Mouse (Mus musculus) cortical plate, adult 2 months (tissue): Measurements from ENCODE around the gene Lipe. TPM values are rescaled to one million over a fixed set of nuclear protein-coding genes. Genes with fewer than 3 reads are reported as not detected.
A peak's percentile ranks its signal among the peaks of the same experiment; 100 is the strongest.

Experiments
- H3K27ac ChIP-seq: fragments of 200-500 bp; 2 replicates; pipeline ENCODE4 v1.5.1; 2012; ENCODE audit warnings: low read length, control low read depth, inconsistent platforms; ENCODE audit not compliant: insufficient read depth
- H3K4me1 ChIP-seq: fragments of 200-500 bp; 2 replicates; pipeline ENCODE4 v1.6.1; 2011; ENCODE audit warnings: low read length; ENCODE audit not compliant: control insufficient read depth, insufficient read depth
- H3K4me3 ChIP-seq: fragments of 200-500 bp; 2 replicates; pipeline ENCODE4 v1.5.1; 2011; ENCODE audit warnings: mild to moderate bottlenecking, low read length, control low read depth; ENCODE audit not compliant: insufficient read depth
- CTCF ChIP-seq: fragments of 200-500 bp; IDR thresholded peaks from 2 replicates; pipeline ENCODE4 v1.5.1; 2011; ENCODE audit warnings: mild to moderate bottlenecking, control low read depth, low read length; ENCODE audit not compliant: insufficient read depth; ENCODE audit errors: extremely low read depth
- POLR2A ChIP-seq: fragments of 200-500 bp; IDR thresholded peaks from 2 replicates; pipeline ENCODE4 v1.6.1; 2011; ENCODE audit warnings: mild to moderate bottlenecking, low read length, control low read depth; ENCODE audit not compliant: insufficient read depth; ENCODE audit errors: extremely low read depth
- polyA plus RNA-seq: library from polyadenylated mRNA; depleted of rRNA; stranded (reverse); fragments of >200 nt; gene quantifications from 2 replicates; pipeline ENCODE4 v1.2.3, GENCODE M21; 2012

Gene Lipe
- polyA plus RNA-seq, 1 experiment, result 9.1 TPM

DNA sequence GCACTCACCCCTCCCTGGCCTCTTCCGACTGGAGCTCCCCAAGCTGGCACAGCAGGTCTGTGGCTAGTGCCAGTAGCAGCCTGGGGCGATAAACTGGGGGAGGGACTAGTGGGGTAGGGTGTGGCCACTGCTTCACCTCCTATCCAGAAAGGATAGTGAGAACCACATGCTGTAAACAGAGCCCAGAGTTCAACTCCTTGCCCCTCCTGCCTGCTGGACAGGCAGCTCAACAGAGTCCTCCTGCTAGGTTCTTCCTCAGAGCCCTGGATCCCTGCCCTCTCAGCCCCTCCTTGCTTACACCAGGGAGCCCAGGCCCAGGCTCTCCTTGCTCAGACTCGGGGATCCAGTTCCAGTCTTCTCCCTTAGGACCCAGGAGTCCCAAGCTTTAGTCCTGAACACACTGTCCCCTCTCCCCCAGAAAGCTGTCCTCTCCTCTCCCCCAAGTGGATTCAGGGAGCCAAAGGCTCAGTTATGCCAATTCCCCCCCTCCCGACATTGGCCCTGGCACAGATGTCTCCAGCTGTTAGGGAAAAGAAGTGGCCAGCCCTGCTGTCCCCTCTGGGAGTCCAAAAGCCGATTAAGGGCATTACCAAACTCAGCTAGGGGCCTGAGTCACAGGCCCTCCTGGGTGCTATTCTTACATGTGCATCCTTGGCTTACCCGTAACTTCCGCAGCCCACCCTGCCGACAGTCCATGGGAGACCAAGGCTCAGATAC lies 8.3 kb downstream of the Lipe start:
- H3K4me3 ChIP-seq, result no peak overlapping the region
- peaks cover 8% of the 10 kb centered on the region for H3K4me1 ChIP-seq
- TF ChIP-seq POLR2A, result no peak
- TF ChIP-seq CTCF, result no peak
- peak overlapping the region; percentile 72 for H3K27ac ChIP-seq

GRCm38 (mm10) chr7:25388916-25389315 lies 9.6 kb downstream of the Lipe start:
- Histone ChIP-seq H3K4me1 (peaks cover 7% of the 10 kb centered on the region), H3K27ac (no peak overlapping the region), H3K4me3 (no peak overlapping the region)
- TF ChIP-seq POLR2A (no peak), CTCF (no peak)

DNA sequence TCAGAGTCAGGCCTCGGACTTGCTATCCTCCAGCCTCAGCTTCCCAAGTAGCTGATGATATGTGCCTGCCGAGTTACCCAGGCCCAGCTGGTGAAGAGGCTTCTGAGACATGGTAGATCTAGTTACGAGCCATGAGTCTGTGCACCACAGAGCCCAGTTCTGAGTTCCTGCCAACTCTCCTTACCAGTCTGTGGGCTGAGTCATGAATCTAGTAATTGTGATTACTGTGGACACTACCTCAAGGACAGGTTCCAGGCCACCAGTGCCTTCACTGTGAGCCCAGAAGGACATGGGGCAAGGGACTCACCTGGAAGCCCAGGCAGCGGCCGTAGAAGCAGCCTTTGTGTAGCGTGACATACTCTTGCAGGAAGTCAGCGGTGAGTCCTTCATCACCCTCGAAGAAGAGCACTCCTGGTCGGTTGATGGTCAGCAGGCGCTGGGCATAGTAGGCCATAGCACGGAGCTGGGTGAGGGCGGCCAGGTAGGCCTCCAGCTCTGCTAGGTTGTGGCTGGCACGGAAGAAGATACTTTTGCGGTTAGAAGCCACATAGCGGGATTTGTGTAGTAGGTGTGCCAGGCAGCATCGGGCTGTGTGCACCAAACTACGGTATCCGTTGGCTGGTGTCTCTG lies 10.6 kb downstream of the Lipe start:
- H3K27ac ChIP-seq, result no peak overlapping the region
- H3K4me1 ChIP-seq, result peaks cover 4% of the 10 kb centered on the region; the same call in 1 of the 2 replicates
- TF ChIP-seq CTCF (no peak), POLR2A (no peak)
- 0 out of 2 replicates have a peak overlapping the region, but pooled peaks have one; percentile 3 for H3K4me3 ChIP-seq

DNA sequence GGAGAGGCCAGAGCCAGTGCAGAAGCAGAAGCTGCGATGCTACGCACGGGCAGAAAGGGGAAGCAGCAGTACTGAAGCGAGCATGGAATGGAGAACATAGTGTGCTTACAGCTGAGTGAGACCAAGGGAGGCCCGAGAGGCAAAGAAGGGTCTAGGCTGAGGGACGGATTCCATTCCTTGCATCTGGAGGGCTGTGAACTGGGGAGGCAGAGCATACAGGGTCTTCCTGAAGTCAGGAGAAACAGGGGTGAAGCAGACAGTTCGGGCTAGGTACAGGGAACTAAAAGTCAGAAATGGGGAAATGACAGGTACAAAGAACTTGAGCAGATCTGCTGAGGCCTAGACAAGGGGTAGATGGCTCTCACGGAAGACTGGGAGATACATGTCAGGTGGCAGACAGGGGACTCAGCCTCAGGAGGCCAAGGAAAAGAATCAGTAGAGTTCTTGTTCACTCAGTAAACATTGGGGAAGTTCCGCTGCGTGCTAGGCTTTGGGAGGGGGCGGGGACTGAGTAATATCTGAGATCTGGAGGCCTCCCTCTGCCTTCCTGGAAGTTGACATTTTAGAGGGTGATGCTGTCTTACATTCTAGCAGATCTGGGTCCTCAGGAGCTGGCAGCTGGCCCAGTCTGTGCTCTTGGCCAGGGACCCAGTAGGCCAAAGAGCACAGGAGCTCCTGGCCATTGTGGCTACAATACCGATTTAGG lies 12.5 kb downstream of the Lipe start:
- no peak overlapping the region for H3K4me3 ChIP-seq
- no peaks in the 10 kb centered on the region for H3K4me1 ChIP-seq
- H3K27ac ChIP-seq, result peak overlapping the region; percentile 8; the same call in 1 of the 2 replicates
- TF ChIP-seq CTCF (no peak), POLR2A (no peak)

DNA sequence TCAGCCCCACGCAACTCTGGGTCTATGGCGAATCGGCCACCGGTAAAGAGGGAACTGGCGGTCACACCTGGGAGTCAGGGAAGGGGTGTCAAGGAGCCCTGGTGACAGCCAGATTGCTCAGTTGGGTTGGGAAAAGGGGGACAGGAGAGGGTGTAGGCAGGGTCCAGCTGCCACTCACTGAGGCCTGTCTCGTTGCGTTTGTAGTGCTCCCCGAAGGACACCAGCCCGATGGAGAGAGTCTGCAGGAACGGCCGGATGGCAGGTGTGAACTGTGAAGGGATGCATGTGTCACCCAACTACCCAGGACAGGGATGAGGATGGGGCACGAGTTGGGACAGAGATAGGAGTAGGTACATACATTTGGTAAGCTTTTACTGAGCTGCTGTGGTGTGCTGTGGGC lies 13.3 kb downstream of the Lipe start:
- Histone ChIP-seq H3K27ac (no peak overlapping the region), H3K4me1 (no peaks in the 10 kb centered on the region), H3K4me3 (no peak overlapping the region)
- no peak for TF ChIP-seq CTCF
- no peak for TF ChIP-seq POLR2A

DNA sequence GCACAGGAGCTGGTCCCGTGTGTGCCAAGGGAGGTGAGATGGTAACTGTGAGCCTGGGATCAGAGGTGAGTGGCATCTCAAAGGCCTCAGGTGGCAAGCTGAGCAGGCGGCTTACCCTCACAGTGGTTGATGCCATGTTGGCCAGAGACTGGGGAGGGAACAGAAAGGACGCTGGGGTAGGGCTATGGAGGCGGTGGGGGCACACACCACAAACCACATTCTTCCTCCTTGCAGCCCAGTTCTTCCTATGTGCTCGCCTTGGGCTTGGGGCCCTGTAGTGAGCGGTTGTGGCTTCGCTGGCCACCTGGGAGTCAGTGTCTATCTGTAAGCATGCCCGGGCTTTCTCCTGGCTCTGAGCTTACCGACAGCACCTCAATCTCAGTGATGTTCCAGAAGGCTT lies 13.7 kb downstream of the Lipe start:
- Histone ChIP-seq H3K4me3 (no peak overlapping the region), H3K4me1 (no peaks in the 10 kb centered on the region), H3K27ac (no peak overlapping the region)
- TF ChIP-seq POLR2A (no peak), CTCF (no peak)

DNA sequence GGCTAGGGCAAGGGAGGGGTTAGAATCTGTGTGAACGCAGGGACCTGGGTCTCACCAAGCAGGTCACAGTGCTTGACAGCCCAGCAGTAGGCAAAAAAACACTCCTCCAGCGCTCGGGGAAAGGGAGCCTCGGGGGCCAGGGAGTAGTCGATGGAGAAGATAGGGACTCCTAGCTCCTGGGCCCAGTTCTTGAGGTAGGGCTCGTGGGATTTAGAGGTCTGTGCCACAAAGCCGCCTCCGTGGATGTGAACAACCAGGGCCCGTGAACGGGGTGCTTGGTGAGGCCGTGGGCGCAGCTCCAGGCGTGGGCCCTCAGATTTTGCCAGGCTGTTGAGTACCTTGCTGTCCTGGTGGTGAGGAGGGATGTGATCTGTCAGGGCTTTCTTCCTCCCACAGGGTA lies 14.2 kb downstream of the Lipe start:
- no peak for TF ChIP-seq POLR2A
- H3K4me3 ChIP-seq, result no peak overlapping the region
- H3K27ac ChIP-seq, result no peak overlapping the region
- peaks cover under 1% of the 10 kb centered on the region; the same call in 1 of the 2 replicates for H3K4me1 ChIP-seq

DNA sequence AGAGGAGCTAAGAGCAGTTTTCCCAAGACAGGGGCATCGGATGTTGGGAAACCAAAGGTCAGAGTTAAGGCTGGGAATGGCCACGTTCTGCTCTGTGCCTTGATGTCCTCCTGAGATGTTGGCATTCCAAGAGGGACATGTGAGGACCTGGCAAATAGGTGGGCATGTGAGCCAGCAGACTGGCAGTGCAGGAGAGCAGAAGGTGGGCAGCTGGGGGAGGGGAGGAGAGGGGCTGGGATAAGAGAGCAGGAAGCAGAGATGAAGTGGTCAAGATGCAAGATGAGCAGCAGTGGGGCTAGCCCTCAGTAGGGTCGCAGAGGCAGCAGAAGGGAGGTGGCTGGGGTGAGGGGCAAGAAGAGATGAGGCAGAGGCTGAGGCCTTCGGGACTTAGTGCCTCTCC lies 14.6 kb downstream of the Lipe start:
- no peak overlapping the region for H3K27ac ChIP-seq
- peaks cover 3% of the 10 kb centered on the region; the same call in 1 of the 2 replicates for H3K4me1 ChIP-seq
- H3K4me3 ChIP-seq, result no peak overlapping the region
- TF ChIP-seq CTCF (no peak), POLR2A (no peak)

- Histone ChIP-seq H3K27ac (no peak overlapping the region), H3K4me3 (no peak overlapping the region), H3K4me1 (peaks cover 3% of the 10 kb centered on the region; the same call in 1 of the 2 replicates)
- TF ChIP-seq CTCF (no peak), POLR2A (no peak)
These were observed 15.1 kb downstream of the Lipe start for GRCm38 (mm10) chr7:25383385-25383784.

GRCm38 (mm10) chr7:25382541-25382940 lies 16.0 kb downstream of the Lipe start:
- TF ChIP-seq POLR2A (no peak), CTCF (no peak)
- H3K4me3 ChIP-seq, result no peak overlapping the region
- H3K27ac ChIP-seq, result no peak overlapping the region
- H3K4me1 ChIP-seq, result peaks cover 3% of the 10 kb centered on the region; the same call in 1 of the 2 replicates
